Mouse (Mus musculus) bone marrow, adult 2 months (tissue): Measurements from ENCODE around the gene Olfr728. TPM values are rescaled to one million over a fixed set of nuclear protein-coding genes. Genes with fewer than 3 reads are reported as not detected.

Source experiments
- H3K27ac ChIP-seq: fragments of 200-500 bp; 2 replicates; pipeline ENCODE4 v1.5.1; 2012; ENCODE audit warnings: low read depth, mild to moderate bottlenecking, control low read depth, inconsistent platforms, low read length; ENCODE audit not compliant: control insufficient read depth, poor library complexity, insufficient read depth
- H3K4me1 ChIP-seq: fragments of 200-500 bp; 2 replicates; pipeline ENCODE4 v1.6.1; 2011; ENCODE audit warnings: low read length; ENCODE audit not compliant: control insufficient read depth, insufficient read depth
- H3K4me3 ChIP-seq: fragments of 200-500 bp; replicated peaks from 2 replicates; pipeline ENCODE3; 2011; ENCODE audit warnings: mild to moderate bottlenecking, low read depth, low read length, control low read depth; ENCODE audit not compliant: control insufficient read depth
- CTCF ChIP-seq: fragments of 200-500 bp; IDR thresholded peaks from 2 replicates; pipeline ENCODE4 v1.5.1; 2011; ENCODE audit warnings: low read length, control low read depth; ENCODE audit not compliant: control insufficient read depth, insufficient read depth
- POLR2A ChIP-seq: fragments of 200-500 bp; IDR thresholded peaks from 2 replicates; pipeline ENCODE4 v1.6.1; 2011; ENCODE audit warnings: low read depth, mild to moderate bottlenecking, control low read depth, low read length, borderline replicate concordance; ENCODE audit not compliant: control insufficient read depth
- WGBS: fragments of 180-500 bp; shearing (Covaris S2); methylation state at CpG from one replicate; pipeline ENCODE4 v1.1.7; 2018; 5-methylcytosine and 5-hydroxymethylcytosine counted together
- polyA plus RNA-seq: library from polyadenylated mRNA; stranded (reverse); fragments of >200 nt; gene quantifications from 2 replicates; pipeline ENCODE4 v1.2.4, GENCODE M21; 2011; ENCODE audit warnings: low replicate concordance; ENCODE audit not compliant: missing spikeins, insufficient read depth, insufficient read length

Gene Olfr728
- polyA plus RNA-seq, result not detected in 2 replicates

- Histone ChIP-seq H3K4me1 (no peaks in the 10 kb centered on the region), H3K4me3 (no peak within 1 kb of the TSS), H3K27ac (no peak within 1 kb of the TSS)
- TF ChIP-seq POLR2A (no peak), CTCF (no peak)
- 86% methylated on average over 5 of the region's 5 CpGs for WGBS
Observed at GRCm38 (mm10) chr14:50142580-50142979, at the start of gene Olfr728. TSS of gene Olfr728 (minus strand) at chr14:50142680.

- TF ChIP-seq POLR2A (no peak), CTCF (no peak)
- WGBS, result 61% methylated on average over 1 of the region's 1 CpGs
- Histone ChIP-seq H3K4me3 (no peak within 1 kb of the TSS), H3K27ac (no peak within 1 kb of the TSS), H3K4me1 (no peaks in the 10 kb centered on the region)
Observed at GRCm38 (mm10) chr14:50188098-50188497, 45.6 kb upstream of the Olfr728 start, which contains the start of gene Olfr730. TSS of gene Olfr730 (minus strand) at chr14:50188198.

GRCm38 (mm10) chr14:50152810-50153209 lies 10.3 kb upstream of the Olfr728 start, which contains the start of gene Olfr729:
TSS of gene Olfr729 (minus strand) at chr14:50152910.
- Histone ChIP-seq H3K27ac (no peak within 1 kb of the TSS), H3K4me3 (no peak within 1 kb of the TSS), H3K4me1 (no peaks in the 10 kb centered on the region)
- TF ChIP-seq POLR2A (no peak), CTCF (no peak)

GRCm38 (mm10) chr14:50122886-50123285 lies 19.6 kb downstream of the Olfr728 start, which contains the start of gene Olfr727:
TSS of gene Olfr727 (plus strand) at chr14:50123186.
- no peak within 1 kb of the TSS for H3K27ac ChIP-seq
- TF ChIP-seq POLR2A, result no peak
- no peak for TF ChIP-seq CTCF
- WGBS, result 84% methylated on average over 1 of the region's 1 CpGs

GRCm38 (mm10) chr14:50090853-50091252 lies 51.6 kb downstream of the Olfr728 start, which contains the start of gene Olfr726:
TSS of gene Olfr726 (minus strand) at chr14:50090953.
- 47% methylated on average over 1 of the region's 1 CpGs for WGBS
- Histone ChIP-seq H3K27ac (no peak within 1 kb of the TSS), H3K4me1 (no peaks in the 10 kb centered on the region), H3K4me3 (no peak within 1 kb of the TSS)
- TF ChIP-seq POLR2A (no peak), CTCF (no peak)

More at GRCm38 (mm10) chr14:50122886-50123285, 19.6 kb downstream of the Olfr728 start, which contains the start of gene Olfr727:
- H3K4me1 ChIP-seq, result no peaks in the 10 kb centered on the region
- no peak within 1 kb of the TSS for H3K4me3 ChIP-seq

Other genes starting within 250 kb of the Olfr728 start
- not detected in 2 replicates for gene Olfr722, start 240.7 kb downstream of the Olfr728 start, polyA plus RNA-seq
- gene Olfr723, start 210.9 kb downstream of the Olfr728 start, polyA plus RNA-seq, result not detected in 2 replicates
- not detected in 2 replicates for gene Olfr724, start 179.4 kb downstream of the Olfr728 start, polyA plus RNA-seq
- not detected in 2 replicates for gene Olfr725, start 102.3 kb downstream of the Olfr728 start, polyA plus RNA-seq
- not detected in 2 replicates for gene Olfr726, start 51.7 kb downstream of the Olfr728 start, polyA plus RNA-seq
- not detected in 2 replicates for gene Olfr727, start 19.5 kb downstream of the Olfr728 start, polyA plus RNA-seq
- gene Olfr729, start 10.2 kb upstream of the Olfr728 start, polyA plus RNA-seq, result 0.45 TPM in 1 of 2 replicates, not detected in the other
- not detected in 2 replicates for gene Olfr730, start 45.5 kb upstream of the Olfr728 start, polyA plus RNA-seq
- not detected in 2 replicates for gene Olfr731, start 99.2 kb upstream of the Olfr728 start, polyA plus RNA-seq
- not detected in 2 replicates for gene Olfr732, start 141.5 kb upstream of the Olfr728 start, polyA plus RNA-seq
- gene Olfr733, start 158.8 kb upstream of the Olfr728 start, polyA plus RNA-seq, result not detected in 2 replicates
- not detected in 2 replicates for gene Olfr734, start 184.1 kb upstream of the Olfr728 start, polyA plus RNA-seq
- not detected in 2 replicates for gene Olfr735, start 206.2 kb upstream of the Olfr728 start, polyA plus RNA-seq
- not detected in 2 replicates for gene Tlr11, start 215.2 kb upstream of the Olfr728 start, polyA plus RNA-seq
- not detected in 2 replicates for gene Olfr736, start 238.5 kb upstream of the Olfr728 start, polyA plus RNA-seq